Mouse (Mus musculus): ENCODE results near the gene Hcrt. TPM values are rescaled to one million over a fixed set of nuclear protein-coding genes. Genes with fewer than 3 reads are reported as not detected.
A peak's percentile ranks its signal among the peaks of the same experiment; 100 is the strongest.

Hcrt gene
- total and polyA plus RNA-seq, 2 experiments from 2014 or later: 1.2 TPM; not detected in 1

DNA sequence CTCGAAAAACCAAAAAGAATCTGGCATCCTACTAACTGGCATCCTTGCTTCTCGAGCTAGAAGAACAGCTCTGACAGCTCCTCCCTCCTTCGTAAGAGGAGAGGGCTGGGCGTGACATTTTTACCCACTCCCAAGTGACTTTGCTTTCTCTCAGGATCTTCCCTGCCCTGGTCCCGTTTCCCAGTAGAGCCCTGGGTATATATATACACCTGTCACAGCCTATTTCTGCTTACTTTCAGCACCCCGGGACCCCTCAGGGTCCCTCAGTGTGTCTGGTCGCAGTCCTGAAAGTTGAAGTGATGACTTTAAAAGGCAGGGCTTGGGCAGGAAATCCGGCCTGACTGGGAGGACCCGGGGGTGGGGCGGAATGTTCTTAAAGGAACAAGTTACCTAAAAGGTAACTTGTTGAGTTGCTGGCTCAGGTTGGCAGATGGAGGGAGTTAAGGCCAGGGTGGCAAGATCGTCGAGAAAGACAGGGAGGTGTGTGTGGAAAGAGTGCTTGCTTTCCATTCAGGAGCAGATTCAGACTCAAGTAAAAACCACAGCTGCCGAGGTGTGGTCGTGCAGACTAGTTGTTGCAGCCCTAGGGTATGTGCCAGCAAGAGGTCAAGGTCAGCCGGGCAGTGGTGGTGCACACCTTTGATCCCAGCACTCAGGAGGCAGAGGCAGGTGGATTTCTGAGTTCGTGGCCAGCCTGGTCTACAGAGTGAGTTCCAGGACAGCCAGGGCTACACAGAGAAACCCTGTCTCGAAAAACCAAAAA, 8.1 kb upstream of the Hcrt start, which contains the start of gene Ghdc:
Ghdc (minus strand) TSS at position 312 of the 763 bp plus-strand sequence.
- 17% methylated on average over 17 of the region's 17 CpGs for WGBS
- peak; percentile 82 for DNase-seq (ENCODE audit: low spot score)
- Histone ChIP-seq H3K36me3 (ENCODE audit: insufficient read depth, low read length) (no peaks in the 10 kb centered on the region), H3K27ac (peak within 1 kb of the TSS; percentile 12; the same call in 1 of the 2 replicates), H3K9ac (replicated peaks; ENCODE audit: low read length) (peak within 1 kb of the TSS; percentile 22), H3K4me3 (ENCODE audit: low read length) (peak within 1 kb of the TSS; percentile 45), H3K9me3 (ENCODE audit: low read length) (no peaks in the 10 kb centered on the region), H3K4me1 (ENCODE audit: insufficient read depth, low read length) (peaks cover 7% of the 10 kb centered on the region), H3K27me3 (ENCODE audit: insufficient read depth, low read length) (no peaks in the 10 kb centered on the region), H3K4me2 (ENCODE audit: low read depth, low read length) (peak within 1 kb of the TSS; percentile 50)
- no peak for TF ChIP-seq CTCF (IDR thresholded peaks at IDR 0.05; ENCODE audit: low read depth)
- peak; percentile 74; the same call in 1 of the 2 replicates for ATAC-seq

DNA sequence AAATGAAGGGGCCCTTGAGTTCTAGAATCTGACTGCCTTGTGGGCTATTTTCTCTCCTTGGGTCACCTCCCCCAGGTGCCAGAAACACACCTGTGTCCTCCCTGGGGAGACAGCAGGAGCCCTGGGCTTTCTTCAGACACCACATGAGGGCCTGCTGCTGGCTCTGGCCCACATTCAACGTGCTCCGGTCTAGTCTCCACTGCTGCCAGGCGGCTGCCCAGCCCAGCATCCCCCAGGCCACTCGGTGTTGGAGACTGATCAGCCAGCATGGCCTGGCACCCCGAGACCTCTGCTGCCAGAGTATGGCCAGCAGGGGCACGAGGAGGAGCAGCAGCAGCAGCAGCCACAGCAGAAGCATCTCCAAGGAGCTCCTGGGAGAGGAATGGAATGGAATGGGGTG, 7.2 kb upstream of the Hcrt start:
- peak; percentile 39 for TF ChIP-seq CTCF (IDR thresholded peaks at IDR 0.05; ENCODE audit: low read depth)
- Histone ChIP-seq H3K9ac (replicated peaks; ENCODE audit: low read length) (peak overlapping the region; percentile 22), H3K4me3 (ENCODE audit: low read length) (peak overlapping the region; percentile 45), H3K36me3 (ENCODE audit: insufficient read depth, low read length) (no peaks in the 10 kb centered on the region), H3K4me1 (ENCODE audit: insufficient read depth, low read length) (peaks cover 7% of the 10 kb centered on the region), H3K27me3 (ENCODE audit: insufficient read depth, low read length) (no peaks in the 10 kb centered on the region), H3K9me3 (ENCODE audit: low read length) (no peaks in the 10 kb centered on the region), H3K27ac (peak overlapping the region; percentile 12; the same call in 1 of the 2 replicates), H3K4me2 (ENCODE audit: low read depth, low read length) (peak overlapping the region; percentile 50)
- WGBS: 28% methylated on average over 6 of the region's 6 CpGs
- ATAC-seq (peak; percentile 41; the same call in 1 of the 2 replicates), DNase-seq (ENCODE audit: low spot score) (peak; percentile 15)

DNA sequence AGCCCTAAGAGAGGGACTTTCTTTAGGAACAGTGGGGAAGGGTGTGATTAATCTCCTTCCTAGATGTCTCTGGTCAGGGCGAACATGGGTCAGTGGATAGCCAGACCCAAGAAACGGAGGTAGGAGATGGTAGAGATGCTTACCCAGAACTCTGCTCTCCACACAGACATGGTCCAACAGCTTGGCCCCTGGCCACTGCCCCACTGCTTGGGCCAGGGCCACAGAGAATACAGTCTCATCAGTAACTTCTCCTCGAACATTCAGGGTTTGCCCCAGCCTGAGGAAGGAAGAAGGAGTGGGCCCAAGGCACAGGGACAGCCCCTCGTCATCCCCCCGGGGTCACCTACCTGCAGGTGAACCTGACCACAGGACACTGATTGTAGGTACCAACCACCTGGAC, 5.1 kb upstream of the Hcrt start:
- H3K9me3 ChIP-seq (ENCODE audit: low read length): no peaks in the 10 kb centered on the region
- no peak overlapping the region for H3K9ac ChIP-seq (replicated peaks; ENCODE audit: low read length)
- TF ChIP-seq CTCF (IDR thresholded peaks at IDR 0.05; ENCODE audit: low read depth): no peak
- H3K4me1 ChIP-seq (ENCODE audit: insufficient read depth, low read length): peaks cover 7% of the 10 kb centered on the region
- H3K4me2 ChIP-seq (ENCODE audit: low read depth, low read length): no peak overlapping the region
- 95% methylated on average over 5 of the region's 5 CpGs for WGBS
- no peak overlapping the region for H3K4me3 ChIP-seq (ENCODE audit: low read length)
- no peak overlapping the region for H3K27ac ChIP-seq
- no peaks in the 10 kb centered on the region for H3K36me3 ChIP-seq (ENCODE audit: insufficient read depth, low read length)
- ATAC-seq: no peak
- H3K27me3 ChIP-seq (ENCODE audit: insufficient read depth, low read length): no peaks in the 10 kb centered on the region
- no peak for DNase-seq (ENCODE audit: low spot score)

DNA sequence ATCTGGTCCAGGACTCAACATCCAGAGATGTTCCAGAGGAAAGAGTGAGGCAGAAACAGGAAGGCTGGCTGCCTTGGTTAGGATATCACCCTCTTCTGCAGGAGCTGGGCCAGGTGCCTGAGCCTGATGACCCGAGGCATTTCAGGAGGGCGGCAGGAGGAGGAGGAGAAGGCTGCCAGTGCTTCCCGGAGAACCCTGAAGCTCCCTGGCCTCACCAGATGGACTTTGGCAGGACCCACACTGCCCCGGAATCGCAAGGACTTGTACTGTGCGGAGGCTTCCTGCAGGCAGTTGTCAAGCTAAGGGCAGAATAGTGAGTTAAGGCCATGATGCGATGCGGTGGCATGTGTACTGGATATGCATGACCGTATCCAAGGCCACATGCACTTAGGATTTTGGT, 4.0 kb upstream of the Hcrt start:
- Histone ChIP-seq H3K27ac (no peak overlapping the region), H3K4me3 (ENCODE audit: low read length) (no peak overlapping the region), H3K27me3 (ENCODE audit: insufficient read depth, low read length) (no peaks in the 10 kb centered on the region), H3K4me2 (ENCODE audit: low read depth, low read length) (no peak overlapping the region), H3K36me3 (ENCODE audit: insufficient read depth, low read length) (no peaks in the 10 kb centered on the region), H3K9ac (replicated peaks; ENCODE audit: low read length) (no peak overlapping the region), H3K9me3 (ENCODE audit: low read length) (no peaks in the 10 kb centered on the region), H3K4me1 (ENCODE audit: insufficient read depth, low read length) (peaks cover 7% of the 10 kb centered on the region)
- WGBS: 77% methylated on average over 9 of the region's 9 CpGs
- no peak for TF ChIP-seq CTCF (IDR thresholded peaks at IDR 0.05; ENCODE audit: low read depth)
- DNase-seq (ENCODE audit: low spot score) (no peak), ATAC-seq (no peak)

DNA sequence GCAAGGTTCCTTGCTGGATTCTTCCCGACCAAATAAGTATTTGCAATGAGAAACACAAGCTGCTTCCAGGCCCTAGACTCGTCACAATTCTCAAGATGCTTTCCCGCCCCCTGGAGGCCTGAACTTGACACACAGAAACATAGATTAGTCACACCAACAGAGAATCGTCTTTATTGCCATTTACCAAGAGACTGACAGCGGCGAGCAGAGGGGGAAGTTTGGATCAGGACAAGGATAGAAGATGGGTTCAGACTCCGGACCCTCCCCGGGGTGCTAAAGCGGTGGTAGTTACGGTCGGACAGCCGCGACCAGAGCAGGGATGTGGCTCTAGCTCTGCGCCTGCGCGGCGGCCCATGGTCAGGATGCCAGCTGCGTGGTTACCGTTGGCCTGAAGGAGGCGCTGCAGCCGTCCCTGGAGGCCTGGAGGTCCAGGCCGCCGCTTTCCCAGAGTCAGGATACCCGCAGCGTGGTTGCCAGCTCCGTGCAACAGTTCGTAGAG, 1.1 kb downstream of the Hcrt start:
- DNase-seq (ENCODE audit: low spot score): peak; percentile 93
- no peaks in the 10 kb centered on the region for H3K27me3 ChIP-seq (ENCODE audit: insufficient read depth, low read length)
- under 1% methylated on average over 27 of the region's 27 CpGs for WGBS
- H3K4me3 ChIP-seq (ENCODE audit: low read length): peak overlapping the region; percentile 34
- H3K4me2 ChIP-seq (ENCODE audit: low read depth, low read length): peak overlapping the region; percentile 54
- H3K4me1 ChIP-seq (ENCODE audit: insufficient read depth, low read length): peaks cover 6% of the 10 kb centered on the region; the same call in 1 of the 2 replicates
- peak overlapping the region; percentile 49; the same call in 1 of the 2 replicates for H3K27ac ChIP-seq
- ATAC-seq: peak; percentile 85
- H3K9me3 ChIP-seq (ENCODE audit: low read length): no peaks in the 10 kb centered on the region
- peak; percentile 92 for TF ChIP-seq CTCF (IDR thresholded peaks at IDR 0.05; ENCODE audit: low read depth)
- H3K36me3 ChIP-seq (ENCODE audit: insufficient read depth, low read length): no peaks in the 10 kb centered on the region
- H3K9ac ChIP-seq (replicated peaks; ENCODE audit: low read length): peak overlapping the region; percentile 22; the same call in 1 of the 2 replicates

DNA sequence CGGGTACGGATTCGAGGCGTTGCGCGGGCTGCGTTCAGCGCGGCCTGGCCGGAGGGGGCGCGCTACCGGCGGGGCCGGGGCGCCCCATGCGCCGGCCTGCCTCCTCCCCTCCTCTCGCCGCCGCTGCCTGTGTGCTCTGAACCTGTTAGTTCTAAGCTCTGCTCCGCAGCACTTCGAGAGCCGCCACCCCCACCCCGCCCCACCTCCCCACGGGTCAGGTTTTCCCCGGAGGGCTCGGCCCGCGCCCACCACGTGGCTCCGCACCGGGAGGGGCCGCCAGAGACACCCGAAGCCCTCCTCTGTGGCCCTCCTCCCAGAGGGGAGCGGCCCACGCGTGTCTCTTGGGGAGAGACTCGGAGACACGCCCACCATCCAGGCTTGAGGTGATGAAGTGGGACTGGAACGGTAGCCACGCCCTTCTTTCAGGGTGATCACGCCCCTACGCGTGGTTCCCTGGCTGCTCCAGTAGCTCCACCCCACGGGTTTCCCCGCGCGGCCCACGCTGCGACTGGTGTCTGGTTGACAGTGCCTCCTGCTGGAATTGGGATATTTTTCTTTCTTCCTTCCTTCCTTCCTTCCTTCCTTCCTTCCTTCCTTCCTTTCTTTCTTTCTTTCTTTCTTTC, 3.0 kb downstream of the Hcrt start, which contains the start of gene Kcnh4:
Kcnh4 (minus strand) TSS at position 332 of the 623 bp plus-strand sequence.
- H3K4me2 ChIP-seq (ENCODE audit: low read depth, low read length): peak within 1 kb of the TSS; percentile 65
- peak; percentile 90 for DNase-seq (ENCODE audit: low spot score)
- H3K4me1 ChIP-seq (ENCODE audit: insufficient read depth, low read length): peaks cover 6% of the 10 kb centered on the region; the same call in 1 of the 2 replicates
- peak; percentile 66 for TF ChIP-seq CTCF (IDR thresholded peaks at IDR 0.05; ENCODE audit: low read depth)
- H3K27me3 ChIP-seq (ENCODE audit: insufficient read depth, low read length): no peaks in the 10 kb centered on the region
- ATAC-seq: peak; percentile 74
- under 1% methylated on average over 50 of the region's 51 CpGs for WGBS
- peak within 1 kb of the TSS; percentile 65 for H3K9ac ChIP-seq (replicated peaks; ENCODE audit: low read length)
- peak within 1 kb of the TSS; percentile 58; the same call in 1 of the 2 replicates for H3K27ac ChIP-seq
- no peaks in the 10 kb centered on the region for H3K9me3 ChIP-seq (ENCODE audit: low read length)
- H3K36me3 ChIP-seq (ENCODE audit: insufficient read depth, low read length): no peaks in the 10 kb centered on the region
- peak within 1 kb of the TSS; percentile 39 for H3K4me3 ChIP-seq (ENCODE audit: low read length)
